Mouse (Mus musculus) left cerebral cortex, postnatal 4 days (tissue): ENCODE results near the gene Bcap29. TPM values are rescaled to one million over a fixed set of nuclear protein-coding genes. Genes with fewer than 3 reads are reported as not detected.
A peak's percentile ranks its signal among the peaks of the same experiment; 100 is the strongest.
"Not testable (repeated sequence)": the region's sequence is repeated elsewhere in the genome, so short reads cannot be mapped to it uniquely, and the experiment has no call there.

Source experiments
- DNase-seq: peaks from one replicate; pipeline ENCODE4 v3.0.0-alpha.2; 2022
- intact Hi-C: fragments of 180-260 bp; cut with DNase I; formaldehyde crosslinking; loops from one replicate; pipeline ENCODE4 v1.15.1; 2025
- total RNA-seq, 2 experiments: library from RNA; stranded (reverse); gene quantifications; 2 replicates each; pipeline ENCODE4 v1.2.3; 2021

Gene Bcap29
- total RNA-seq, result 10 to 100 TPM; 17.4 to 18.9 TPM

GRCm38 (mm10) chr12:31634343-31635239 is at the start of gene Bcap29:
Gene Bcap29 (minus strand): TSS chr12:31634658.
- DNase-seq, result peak; percentile 79
- intact Hi-C loops, result no loop called here

- no peak for DNase-seq
- intact Hi-C loops, result no loop called here
Measured at GRCm38 (mm10) chr12:31667187-31667586, 32.7 kb upstream of the Bcap29 start.

- intact Hi-C loops, result no loop called here
Measured at GRCm38 (mm10) chr12:31665999-31666398, 31.5 kb upstream of the Bcap29 start.

GRCm38 (mm10) chr12:31656841-31657240 is 22.4 kb upstream of the Bcap29 start:
- no peak for DNase-seq
- intact Hi-C loops, result loop anchor here (10.0 kb wide), 1 partner anchor 152 kb away; no protein-coding TSS in a partner anchor

More at GRCm38 (mm10) chr12:31665999-31666398, 31.5 kb upstream of the Bcap29 start:
- DNase-seq, result no peak

- no peak for DNase-seq
- intact Hi-C loops, result loop anchor here (10.0 kb wide), 1 partner anchor 150 kb away; no protein-coding TSS in a partner anchor
Measured at GRCm38 (mm10) chr12:31654965-31655477, 20.6 kb upstream of the Bcap29 start.

- intact Hi-C loops, result loop anchor here (10.0 kb wide), 1 partner anchor 150 kb away; no protein-coding TSS in a partner anchor
- peak; percentile 95 for DNase-seq
Measured at GRCm38 (mm10) chr12:31654197-31654964, 19.9 kb upstream of the Bcap29 start, which contains the start of the genes Dus4l and Cog5. Gene Dus4l (minus strand): TSS chr12:31654826. Gene Cog5 (plus strand): TSS chr12:31654869.

- DNase-seq, result no peak
- intact Hi-C loops, result loop anchor here (10.0 kb wide), 1 partner anchor 149 kb away; no protein-coding TSS in a partner anchor
Measured at GRCm38 (mm10) chr12:31653611-31654010, 19.2 kb upstream of the Bcap29 start.

- DNase-seq, result no peak
- intact Hi-C loops, result no loop called here
Measured at GRCm38 (mm10) chr12:31635240-31635607, 766 bp upstream of the Bcap29 start.

- peak; percentile 14 for DNase-seq
- intact Hi-C loops, result no loop called here
Measured at GRCm38 (mm10) chr12:31633970-31634342, 502 bp downstream of the Bcap29 start.

GRCm38 (mm10) chr12:31628396-31628795 is 6.1 kb downstream of the Bcap29 start:
- intact Hi-C loops, DNase-seq: not testable (repeated sequence)

GRCm38 (mm10) chr12:31625016-31625415 is 9.4 kb downstream of the Bcap29 start:
- DNase-seq, result no peak
- intact Hi-C loops, result no loop called here

GRCm38 (mm10) chr12:31620106-31620505 is 14.4 kb downstream of the Bcap29 start:
- intact Hi-C loops, result no loop called here
- DNase-seq, result no peak

GRCm38 (mm10) chr12:31613353-31613752 is 21.1 kb downstream of the Bcap29 start:
- DNase-seq, result no peak
- intact Hi-C loops, result no loop called here

- intact Hi-C loops, result no loop called here
- no peak for DNase-seq
Measured at GRCm38 (mm10) chr12:31608138-31608537, 26.3 kb downstream of the Bcap29 start.

GRCm38 (mm10) chr12:31604894-31605293 is 29.6 kb downstream of the Bcap29 start:
- intact Hi-C loops, result no loop called here
- no peak for DNase-seq

- DNase-seq, result no peak
- intact Hi-C loops, result no loop called here
Measured at GRCm38 (mm10) chr12:31603586-31603985, 30.9 kb downstream of the Bcap29 start.

- no peak for DNase-seq
- intact Hi-C loops, result no loop called here
Measured at GRCm38 (mm10) chr12:31594296-31594695, 40.2 kb downstream of the Bcap29 start.

- intact Hi-C loops, result no loop called here
- no peak for DNase-seq
Measured at GRCm38 (mm10) chr12:31592011-31592410, 42.4 kb downstream of the Bcap29 start.

- intact Hi-C loops, result no loop called here
- no peak for DNase-seq
Measured at GRCm38 (mm10) chr12:31583726-31584125, 50.7 kb downstream of the Bcap29 start.

GRCm38 (mm10) chr12:31582081-31582480 is 52.4 kb downstream of the Bcap29 start:
- no peak for DNase-seq
- intact Hi-C loops, result no loop called here

GRCm38 (mm10) chr12:31581319-31581810 is 53.1 kb downstream of the Bcap29 start:
- DNase-seq, result no peak
- intact Hi-C loops, result no loop called here
